Mouse (Mus musculus) bone marrow, adult 2 months (tissue): ENCODE results near the gene S100a6. TPM values are rescaled to one million over a fixed set of nuclear protein-coding genes. Genes with fewer than 3 reads are reported as not detected.

Experiments
- H3K27ac ChIP-seq: fragments of 200-500 bp; 2 replicates; pipeline ENCODE4 v1.5.1; 2012; ENCODE audit warnings: low read depth, mild to moderate bottlenecking, control low read depth, inconsistent platforms, low read length; ENCODE audit not compliant: control insufficient read depth, poor library complexity, insufficient read depth
- H3K4me1 ChIP-seq: fragments of 200-500 bp; 2 replicates; pipeline ENCODE4 v1.6.1; 2011; ENCODE audit warnings: low read length; ENCODE audit not compliant: control insufficient read depth, insufficient read depth
- H3K4me3 ChIP-seq: fragments of 200-500 bp; replicated peaks from 2 replicates; pipeline ENCODE3; 2011; ENCODE audit warnings: mild to moderate bottlenecking, low read depth, low read length, control low read depth; ENCODE audit not compliant: control insufficient read depth
- CTCF ChIP-seq: fragments of 200-500 bp; IDR thresholded peaks from 2 replicates; pipeline ENCODE4 v1.5.1; 2011; ENCODE audit warnings: low read length, control low read depth; ENCODE audit not compliant: control insufficient read depth, insufficient read depth
- POLR2A ChIP-seq: fragments of 200-500 bp; IDR thresholded peaks from 2 replicates; pipeline ENCODE4 v1.6.1; 2011; ENCODE audit warnings: low read depth, mild to moderate bottlenecking, control low read depth, low read length, borderline replicate concordance; ENCODE audit not compliant: control insufficient read depth
- WGBS: fragments of 180-500 bp; shearing (Covaris S2); methylation state at CpG from one replicate; pipeline ENCODE4 v1.1.7; 2018; 5-methylcytosine and 5-hydroxymethylcytosine counted together
- polyA plus RNA-seq: library from polyadenylated mRNA; stranded (reverse); fragments of >200 nt; gene quantifications from 2 replicates; pipeline ENCODE4 v1.2.4, GENCODE M21; 2011; ENCODE audit warnings: low replicate concordance; ENCODE audit not compliant: missing spikeins, insufficient read depth, insufficient read length

The S100a6 gene
- polyA plus RNA-seq, 1 experiment, result 969 TPM

DNA sequence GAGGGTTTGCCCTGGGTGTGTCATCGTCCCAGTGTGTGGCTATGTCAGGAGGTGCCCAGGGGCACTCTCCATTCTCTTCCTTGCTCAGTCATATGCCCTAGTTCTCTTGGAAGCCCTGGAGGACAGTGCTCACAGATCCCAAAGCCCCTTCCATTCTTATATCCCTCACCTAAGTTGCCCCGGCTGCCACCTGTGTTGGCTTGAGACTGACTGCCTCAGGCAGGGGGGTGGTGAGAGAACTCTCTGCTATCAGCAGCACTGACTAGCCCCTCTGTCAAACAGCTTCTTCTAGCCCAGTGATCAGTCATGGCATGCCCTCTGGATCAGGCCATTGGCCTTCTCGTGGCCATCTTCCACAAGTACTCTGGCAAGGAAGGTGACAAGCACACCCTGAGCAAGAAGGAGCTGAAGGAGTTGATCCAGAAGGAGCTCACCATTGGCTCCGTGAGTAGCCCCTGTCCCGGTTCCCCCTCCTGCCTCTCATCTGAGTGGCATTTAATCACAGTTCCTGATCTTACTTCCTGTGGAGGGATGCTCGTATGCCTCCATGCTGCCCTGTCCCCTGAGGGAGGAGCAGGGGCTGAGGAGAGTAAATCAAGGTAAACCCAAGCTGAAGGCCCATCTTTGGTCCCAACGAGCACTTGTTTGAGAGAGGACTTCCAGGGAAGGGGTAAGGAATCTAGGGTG is 922 bp downstream of the S100a6 start:
- Histone ChIP-seq H3K27ac (peak overlapping the region; percentile 55), H3K4me1 (peaks cover 3% of the 10 kb centered on the region), H3K4me3 (peak overlapping the region; percentile 75)
- no peak for TF ChIP-seq CTCF
- no peak for TF ChIP-seq POLR2A
- WGBS, result 26% methylated on average over 7 of the region's 7 CpGs

DNA sequence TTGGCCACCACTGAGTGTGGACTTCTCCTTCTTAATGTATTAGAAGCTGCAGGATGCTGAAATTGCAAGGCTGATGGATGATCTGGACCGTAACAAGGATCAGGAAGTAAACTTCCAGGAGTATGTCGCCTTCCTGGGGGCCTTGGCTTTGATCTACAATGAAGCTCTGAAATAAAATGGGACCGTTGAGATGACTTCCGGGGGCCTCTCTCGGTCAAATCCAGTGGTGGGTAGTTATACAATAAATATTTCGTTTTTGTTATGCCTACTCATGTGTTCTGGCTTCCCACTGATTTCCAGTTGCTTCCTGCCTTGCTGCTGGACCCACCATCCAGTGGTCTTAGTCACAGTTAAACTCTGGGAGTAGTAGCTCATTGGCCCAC is 1.5 kb downstream of the S100a6 start:
- H3K4me3 ChIP-seq, result peak overlapping the region; percentile 75
- no peak for TF ChIP-seq CTCF
- no peak for TF ChIP-seq POLR2A

DNA sequence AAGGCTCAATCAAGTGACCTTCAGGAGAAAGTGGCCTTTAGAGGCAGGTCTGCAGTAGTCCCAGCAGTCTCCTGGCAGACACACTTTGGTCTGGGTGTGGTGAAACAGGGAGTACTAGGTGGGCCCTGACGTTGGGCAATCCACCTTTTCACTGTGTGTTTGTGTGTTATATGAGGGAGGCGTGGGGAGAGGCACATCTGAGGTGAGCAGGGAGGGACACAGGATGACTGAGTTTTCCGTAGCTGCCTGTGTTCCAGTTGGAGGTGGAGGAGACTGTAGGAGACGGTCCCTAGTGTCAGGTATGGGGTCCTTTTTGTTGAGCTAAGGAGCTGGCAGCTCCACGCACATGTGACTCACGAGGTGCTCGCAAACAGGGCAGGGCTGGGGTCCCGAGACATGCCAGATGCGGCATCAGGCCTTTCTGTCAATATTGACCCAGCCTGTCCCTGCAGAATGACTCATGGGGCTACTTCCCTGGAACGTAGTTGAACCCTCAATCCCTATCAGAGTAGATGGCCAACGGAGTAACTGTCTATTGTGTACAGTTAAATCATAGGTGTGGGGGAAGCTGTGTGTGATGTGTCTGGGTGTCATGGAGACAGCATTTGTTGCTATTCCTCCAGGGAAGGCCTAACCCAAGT is 2.0 kb downstream of the S100a6 start:
- Histone ChIP-seq H3K4me3 (peak overlapping the region; percentile 63), H3K27ac (peak overlapping the region; percentile 9; the same call in 1 of the 2 replicates)

More for the DNA sequence above, 1.5 kb downstream of the S100a6 start:
- Histone ChIP-seq H3K27ac (peak overlapping the region; percentile 55; the same call in 1 of the 2 replicates), H3K4me1 (peaks cover 1% of the 10 kb centered on the region; the same call in 1 of the 2 replicates)
- 60% methylated on average over 6 of the region's 6 CpGs for WGBS

DNA sequence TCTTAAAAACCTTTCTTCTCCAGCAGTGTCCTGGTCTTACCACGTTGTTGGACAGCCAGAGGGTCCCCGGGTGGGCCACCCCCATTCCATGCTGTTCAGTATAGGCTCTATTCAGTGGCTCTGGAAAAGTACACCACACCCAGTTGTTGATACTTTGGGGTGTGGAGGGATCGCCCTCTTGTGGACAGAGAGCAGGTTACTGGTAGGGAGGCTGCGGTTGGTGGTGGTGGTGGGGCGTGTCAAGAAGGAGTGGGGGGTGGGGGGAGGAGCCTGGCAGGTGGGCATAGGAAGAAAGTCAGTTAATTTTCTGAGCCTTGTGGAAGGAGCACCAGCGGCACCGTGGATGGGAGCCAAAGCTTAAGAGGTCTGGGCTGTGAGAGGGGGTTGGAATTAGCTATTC is 2.7 kb downstream of the S100a6 start:
- peak overlapping the region; percentile 63 for H3K4me3 ChIP-seq
- peaks cover 1% of the 10 kb centered on the region; the same call in 1 of the 2 replicates for H3K4me1 ChIP-seq
- WGBS, result under 1% methylated on average over 7 of the region's 7 CpGs
- TF ChIP-seq POLR2A, result no peak
- TF ChIP-seq CTCF, result peak; percentile 81
- H3K27ac ChIP-seq, result no peak overlapping the region

More for the DNA sequence above, 2.0 kb downstream of the S100a6 start:
- peaks cover 1% of the 10 kb centered on the region; the same call in 1 of the 2 replicates for H3K4me1 ChIP-seq
- TF ChIP-seq POLR2A (no peak), CTCF (no peak)
- WGBS, result 71% methylated on average over 11 of the region's 11 CpGs

DNA sequence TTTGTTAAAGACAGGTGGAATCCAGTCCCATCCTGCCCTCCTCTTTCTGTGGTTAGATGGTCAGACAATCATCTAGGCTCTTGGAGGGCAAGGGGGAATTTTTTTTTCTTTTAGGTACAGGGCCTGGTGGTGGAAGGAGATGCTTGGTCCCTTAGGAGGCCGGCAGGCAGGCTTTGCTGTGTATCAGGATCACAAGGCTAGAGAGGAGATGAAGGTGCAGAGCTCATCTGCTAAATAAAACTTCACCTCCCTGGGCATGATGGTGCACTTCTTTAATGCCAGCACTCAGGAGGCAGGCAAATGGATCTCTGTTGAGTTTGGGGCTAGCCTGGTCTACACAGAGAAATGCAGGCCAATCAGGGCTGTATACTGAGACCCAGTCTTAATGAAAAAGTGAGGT is 3.2 kb downstream of the S100a6 start:
- H3K4me3 ChIP-seq, result no peak overlapping the region

DNA sequence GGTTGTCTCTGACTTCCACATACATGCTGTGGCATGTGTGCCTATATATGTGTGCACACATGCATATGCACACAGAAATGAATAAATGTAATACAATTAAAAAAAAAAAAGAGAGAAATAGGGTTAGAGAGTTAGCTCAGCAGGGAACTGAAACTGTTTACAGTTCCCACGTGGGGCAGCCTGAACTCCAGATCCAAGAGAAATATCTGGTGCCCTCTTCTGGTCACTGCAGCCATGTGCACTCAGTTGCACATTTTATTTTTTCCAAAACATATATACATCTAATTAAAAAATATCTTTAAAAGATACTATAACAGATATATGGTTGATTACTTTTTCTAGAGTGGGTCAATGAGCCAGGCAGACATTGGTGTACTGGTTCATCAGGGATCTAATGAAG is 4.9 kb downstream of the S100a6 start:
- Histone ChIP-seq H3K4me3 (no peak overlapping the region), H3K4me1 (peaks cover 1% of the 10 kb centered on the region; the same call in 1 of the 2 replicates), H3K27ac (no peak overlapping the region)
- 16% methylated on average over 1 of the region's 1 CpGs for WGBS
- TF ChIP-seq CTCF, result peak; percentile 35; the same call in 1 of the 2 replicates
- TF ChIP-seq POLR2A, result no peak

More for the DNA sequence above, 3.2 kb downstream of the S100a6 start:
- Histone ChIP-seq H3K4me1 (peaks cover 1% of the 10 kb centered on the region; the same call in 1 of the 2 replicates), H3K27ac (no peak overlapping the region)
- TF ChIP-seq POLR2A, result no peak
- TF ChIP-seq CTCF, result no peak
- 67% methylated on average over 1 of the region's 1 CpGs for WGBS

DNA sequence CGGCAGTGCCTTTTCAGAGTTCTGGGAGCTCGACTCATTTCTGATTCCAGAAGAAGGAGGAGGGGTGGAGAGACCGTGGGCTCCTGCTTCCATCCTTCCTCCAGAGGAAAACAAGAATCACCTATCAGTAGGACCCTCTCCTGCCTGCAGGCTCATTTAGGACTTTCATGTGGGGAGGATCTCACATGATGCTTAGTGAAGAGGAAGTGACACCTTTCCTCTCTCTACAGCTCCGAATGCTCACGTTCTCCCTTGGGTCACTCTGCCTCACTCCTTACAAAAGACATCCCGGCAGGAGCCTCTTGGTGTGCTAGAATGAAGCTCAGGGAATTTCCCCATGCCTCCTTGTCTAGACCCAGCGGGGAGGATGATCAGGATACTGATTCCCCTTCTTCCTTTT is 8.9 kb downstream of the S100a6 start:
- no peak overlapping the region for H3K4me3 ChIP-seq
- H3K4me1 ChIP-seq, result peaks cover 3% of the 10 kb centered on the region; the same call in 1 of the 2 replicates
- TF ChIP-seq POLR2A (no peak), CTCF (no peak)
- 21% methylated on average over 7 of the region's 7 CpGs for WGBS
- H3K27ac ChIP-seq, result no peak overlapping the region; the same call in 1 of the 2 replicates

DNA sequence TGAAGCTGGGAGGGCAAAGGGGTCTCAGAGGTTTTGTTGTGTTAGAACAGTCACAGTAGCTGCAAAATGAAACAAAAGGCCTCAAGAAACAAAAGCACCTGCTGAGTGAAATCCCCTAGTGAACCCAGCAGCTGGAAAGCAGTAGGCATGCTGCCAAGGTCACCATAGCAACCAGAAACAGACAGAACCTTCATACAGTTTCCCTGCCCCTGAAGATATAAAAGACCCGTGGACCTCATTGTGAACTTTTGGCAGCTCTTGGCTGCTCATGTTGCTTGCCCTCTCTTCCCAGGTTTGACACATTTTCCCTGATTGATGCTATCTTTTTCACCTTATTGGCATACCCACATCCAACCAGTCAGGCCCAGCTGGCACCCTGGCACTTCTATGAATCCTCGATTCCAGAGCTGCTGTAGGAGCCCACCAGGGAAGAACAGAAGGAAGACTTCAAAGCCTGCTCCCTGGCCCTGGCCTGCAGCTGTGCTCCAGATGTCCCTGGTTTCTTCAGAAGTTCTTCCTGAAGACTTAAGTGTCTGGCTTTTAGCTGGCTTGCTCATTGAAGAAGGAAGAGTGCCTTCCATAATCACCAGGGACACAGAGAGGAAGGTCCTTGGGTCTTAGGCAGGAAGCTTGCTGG is 10.9 kb downstream of the S100a6 start:
- Histone ChIP-seq H3K27ac (no peak overlapping the region), H3K4me1 (peaks cover 3% of the 10 kb centered on the region; the same call in 1 of the 2 replicates), H3K4me3 (no peak overlapping the region)
- TF ChIP-seq POLR2A (no peak), CTCF (no peak)
- WGBS, result 40% methylated on average over 2 of the region's 2 CpGs

DNA sequence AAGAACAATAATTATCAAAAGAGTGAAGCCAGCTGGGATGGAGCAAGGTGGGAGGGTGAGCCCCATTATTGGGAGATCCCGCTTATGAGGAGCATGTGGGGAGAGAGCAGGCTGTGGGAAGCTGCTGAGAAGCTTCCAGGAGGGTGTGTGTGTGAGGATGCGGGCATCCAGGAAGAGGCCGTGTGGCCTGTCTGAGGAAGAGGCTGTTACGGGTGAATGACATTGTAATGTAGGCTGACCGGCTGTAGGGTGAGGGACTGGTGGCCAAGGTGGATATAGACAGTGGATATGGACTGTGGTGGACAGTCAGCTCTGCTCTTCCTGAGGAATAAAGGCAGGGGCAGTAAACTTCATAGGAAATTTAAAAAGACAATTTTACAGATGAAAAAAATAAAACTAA is 12.8 kb downstream of the S100a6 start:
- H3K4me1 ChIP-seq, result peaks cover 3% of the 10 kb centered on the region; the same call in 1 of the 2 replicates
- H3K4me3 ChIP-seq, result no peak overlapping the region
- WGBS, result 78% methylated on average over 5 of the region's 5 CpGs
- TF ChIP-seq POLR2A (no peak), CTCF (no peak)
- no peak overlapping the region for H3K27ac ChIP-seq
